Mouse (Mus musculus) heart, embryonic 11.5 days (tissue): ENCODE measurements around the gene Ednra. TPM values are rescaled to one million over a fixed set of nuclear protein-coding genes. Genes with fewer than 3 reads are reported as not detected.

Experiments
- ATAC-seq: fragments of 200-750 bp; cut with Nextera tagmentation; replicated peaks from 2 replicates; pipeline ENCODE4 v1.8.0; 2017; ENCODE audit warnings: moderate library complexity; ENCODE audit not compliant: insufficient number of reproducible peaks, low FRiP score, low TSS enrichment
- H3K27ac ChIP-seq: fragments of 300-500 bp; sonication (generic); 2 replicates; pipeline ENCODE4 v1.5.1; 2014; ENCODE audit warnings: mild to moderate bottlenecking, low read depth, low read length
- H3K27me3 ChIP-seq: fragments of 300-500 bp; sonication (generic); 2 replicates; pipeline ENCODE4 v1.6.1; 2014; ENCODE audit warnings: mild to moderate bottlenecking, low read length, mixed read lengths; ENCODE audit not compliant: control insufficient read depth, insufficient read depth
- H3K36me3 ChIP-seq: fragments of 300-500 bp; sonication (generic); 2 replicates; pipeline ENCODE4 v1.6.1; 2014; ENCODE audit warnings: mild to moderate bottlenecking, low read length, moderate library complexity, mixed read lengths; ENCODE audit not compliant: control insufficient read depth, insufficient read depth
- H3K4me1 ChIP-seq: fragments of 300-500 bp; sonication (generic); 2 replicates; pipeline ENCODE4 v1.6.1; 2014; ENCODE audit warnings: low read length; ENCODE audit not compliant: control insufficient read depth, insufficient read depth
- H3K4me2 ChIP-seq: fragments of 300-500 bp; sonication (generic); 2 replicates; pipeline ENCODE4 v1.6.1; 2014; ENCODE audit warnings: mild to moderate bottlenecking, moderate library complexity
- H3K4me3 ChIP-seq: fragments of 300-500 bp; sonication (generic); 2 replicates; pipeline ENCODE4 v1.5.1; 2014; ENCODE audit warnings: low read depth, low read length
- H3K9ac ChIP-seq: fragments of 300-500 bp; sonication (generic); 2 replicates; pipeline ENCODE4 v1.6.1; 2014; ENCODE audit warnings: mild to moderate bottlenecking, low read depth, low read length, moderate library complexity
- H3K9me3 ChIP-seq: fragments of 300-500 bp; sonication (generic); replicated peaks from 2 replicates; pipeline ENCODE4 v1.6.1; 2016; ENCODE audit warnings: low read length; ENCODE audit not compliant: control insufficient read depth
- WGBS: fragments of 180-500 bp; shearing (Covaris S2); extraction: QIAGEN DNeasy Blood & Tissue Kit; methylation state at CpG from one replicate; pipeline ENCODE4 v1.1.7; 2014; ENCODE audit not compliant: insufficient replicate concordance; 5-methylcytosine and 5-hydroxymethylcytosine counted together
- polyA plus RNA-seq: library from polyadenylated mRNA; unstranded; fragments of >200 nt; fragmentation: Nextera tagmentation; extraction: Ambion mirVana; gene quantifications from 2 replicates; pipeline ENCODE4 v1.2.1, GENCODE M21; 2014

Ednra gene
- polyA plus RNA-seq = 47.6 and 48.5 TPM in 2 replicates

- Histone ChIP-seq H3K36me3 (peaks cover 3% of the 10 kb centered on the region; the same call in 1 of the 2 replicates), H3K4me2 (peak within 1 kb of the TSS; percentile 72), H3K4me3 (peak within 1 kb of the TSS; percentile 73), H3K4me1 (peaks cover 25% of the 10 kb centered on the region), H3K27ac (peak within 1 kb of the TSS; percentile 99), H3K27me3 (no peaks in the 10 kb centered on the region), H3K9ac (peak within 1 kb of the TSS; percentile 92), H3K9me3 (no peaks in the 10 kb centered on the region)
- WGBS = 1% methylated on average over 27 of the region's 27 CpGs
- peak; percentile 67 for ATAC-seq
Measured at GRCm38 (mm10) chr8:77724046-77724930, at the start of gene Ednra. Gene Ednra, minus strand, starts transcription at chr8:77724464.

- Histone ChIP-seq H3K4me2 (no peak overlapping the region), H3K4me1 (peaks cover 5% of the 10 kb centered on the region), H3K4me3 (no peak overlapping the region), H3K9ac (no peak overlapping the region), H3K9me3 (no peaks in the 10 kb centered on the region), H3K27me3 (no peaks in the 10 kb centered on the region), H3K36me3 (no peaks in the 10 kb centered on the region), H3K27ac (no peak overlapping the region)
- WGBS = 66% methylated on average over 4 of the region's 4 CpGs
- no peak for ATAC-seq
Measured at GRCm38 (mm10) chr8:77773831-77774230, 49.6 kb upstream of the Ednra start.

- H3K4me2 ChIP-seq = no peak overlapping the region
- no peak overlapping the region for H3K4me3 ChIP-seq
- H3K27me3 ChIP-seq = no peaks in the 10 kb centered on the region
- H3K9me3 ChIP-seq = no peaks in the 10 kb centered on the region
- ATAC-seq = no peak
- H3K36me3 ChIP-seq = no peaks in the 10 kb centered on the region
- 72% methylated on average over 5 of the region's 5 CpGs for WGBS
- H3K27ac ChIP-seq = no peak overlapping the region
- H3K4me1 ChIP-seq = peaks cover 5% of the 10 kb centered on the region
- no peak overlapping the region for H3K9ac ChIP-seq
Measured at GRCm38 (mm10) chr8:77773256-77773655, 49.0 kb upstream of the Ednra start.

- Histone ChIP-seq H3K27ac (peak overlapping the region; percentile 52), H3K4me3 (no peak overlapping the region), H3K9me3 (no peaks in the 10 kb centered on the region), H3K27me3 (no peaks in the 10 kb centered on the region), H3K4me1 (peaks cover 5% of the 10 kb centered on the region), H3K36me3 (no peaks in the 10 kb centered on the region), H3K9ac (no peak overlapping the region), H3K4me2 (no peak overlapping the region)
- WGBS = 24% methylated on average over 5 of the region's 5 CpGs
- ATAC-seq = peak; percentile 59; the same call in 1 of the 2 replicates
Measured at GRCm38 (mm10) chr8:77772210-77772886, 48.1 kb upstream of the Ednra start.

- H3K9me3 ChIP-seq = no peaks in the 10 kb centered on the region
- H3K4me1 ChIP-seq = peaks cover 5% of the 10 kb centered on the region
- H3K27me3 ChIP-seq = no peaks in the 10 kb centered on the region
- H3K4me2 ChIP-seq = no peak overlapping the region
- H3K36me3 ChIP-seq = no peaks in the 10 kb centered on the region
- no peak overlapping the region for H3K4me3 ChIP-seq
- no peak overlapping the region for H3K27ac ChIP-seq
- H3K9ac ChIP-seq = no peak overlapping the region
- 78% methylated on average over 3 of the region's 3 CpGs for WGBS
- ATAC-seq = no peak
Measured at GRCm38 (mm10) chr8:77770966-77771365, 46.7 kb upstream of the Ednra start.

- no peak overlapping the region for H3K27ac ChIP-seq
- 90% methylated on average over 5 of the region's 5 CpGs for WGBS
- H3K27me3 ChIP-seq = no peaks in the 10 kb centered on the region
- ATAC-seq = no peak
- H3K4me2 ChIP-seq = no peak overlapping the region
- H3K4me3 ChIP-seq = no peak overlapping the region
- no peak overlapping the region for H3K9ac ChIP-seq
- peaks cover 5% of the 10 kb centered on the region for H3K4me1 ChIP-seq
- H3K9me3 ChIP-seq = no peaks in the 10 kb centered on the region
- no peaks in the 10 kb centered on the region for H3K36me3 ChIP-seq
Measured at GRCm38 (mm10) chr8:77768916-77769315, 44.7 kb upstream of the Ednra start.

GRCm38 (mm10) chr8:77764253-77764652 is 40.0 kb upstream of the Ednra start:
- Histone ChIP-seq H3K9me3 (no peaks in the 10 kb centered on the region; the same call in 1 of the 2 replicates), H3K4me2 (no peak overlapping the region), H3K4me1 (no peaks in the 10 kb centered on the region), H3K27me3 (no peaks in the 10 kb centered on the region), H3K4me3 (no peak overlapping the region), H3K27ac (no peak overlapping the region), H3K36me3 (no peaks in the 10 kb centered on the region), H3K9ac (no peak overlapping the region)
- no peak for ATAC-seq
- WGBS = 62% methylated on average over 8 of the region's 8 CpGs

- Histone ChIP-seq H3K9me3 (no peaks in the 10 kb centered on the region; the same call in 1 of the 2 replicates), H3K4me1 (no peaks in the 10 kb centered on the region), H3K27ac (no peak overlapping the region), H3K36me3 (no peaks in the 10 kb centered on the region), H3K27me3 (no peaks in the 10 kb centered on the region), H3K4me3 (no peak overlapping the region), H3K4me2 (no peak overlapping the region), H3K9ac (no peak overlapping the region)
- ATAC-seq = no peak
- 72% methylated on average over 3 of the region's 3 CpGs for WGBS
Measured at GRCm38 (mm10) chr8:77762967-77763366, 38.7 kb upstream of the Ednra start.
